Mouse (Mus musculus): ENCODE data around the gene Mas1.

The Mas1 gene

DNA sequence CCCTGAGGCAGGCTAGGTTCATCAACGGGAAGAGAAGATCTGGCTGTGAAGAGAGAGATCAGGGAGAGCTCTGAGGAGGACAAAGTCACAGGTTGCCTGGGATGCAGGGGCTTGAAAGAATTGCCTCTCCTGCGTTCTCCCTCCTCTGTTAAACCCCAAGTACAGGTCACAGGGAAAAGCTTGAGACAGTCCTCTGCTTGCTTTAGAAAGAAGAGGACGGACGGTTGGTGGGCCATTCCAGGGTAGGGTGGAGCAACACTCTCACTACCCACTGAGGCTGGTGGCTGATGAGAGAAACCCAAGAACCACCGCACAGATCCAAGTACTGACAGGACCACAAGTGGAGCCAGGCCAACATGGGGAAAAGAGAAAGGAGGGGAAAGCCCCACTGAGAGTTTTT, 7.8 kb upstream of the Mas1 start, which contains the start of gene Mrgprh:
TSS of gene Mrgprh (plus strand) at position 301 of the 400 bp plus-strand sequence.
- intact Hi-C loops (cut with DNase I) = loop anchor here (5.0 kb wide), 1 partner anchor 122 kb away; no protein-coding TSS in a partner anchor

DNA sequence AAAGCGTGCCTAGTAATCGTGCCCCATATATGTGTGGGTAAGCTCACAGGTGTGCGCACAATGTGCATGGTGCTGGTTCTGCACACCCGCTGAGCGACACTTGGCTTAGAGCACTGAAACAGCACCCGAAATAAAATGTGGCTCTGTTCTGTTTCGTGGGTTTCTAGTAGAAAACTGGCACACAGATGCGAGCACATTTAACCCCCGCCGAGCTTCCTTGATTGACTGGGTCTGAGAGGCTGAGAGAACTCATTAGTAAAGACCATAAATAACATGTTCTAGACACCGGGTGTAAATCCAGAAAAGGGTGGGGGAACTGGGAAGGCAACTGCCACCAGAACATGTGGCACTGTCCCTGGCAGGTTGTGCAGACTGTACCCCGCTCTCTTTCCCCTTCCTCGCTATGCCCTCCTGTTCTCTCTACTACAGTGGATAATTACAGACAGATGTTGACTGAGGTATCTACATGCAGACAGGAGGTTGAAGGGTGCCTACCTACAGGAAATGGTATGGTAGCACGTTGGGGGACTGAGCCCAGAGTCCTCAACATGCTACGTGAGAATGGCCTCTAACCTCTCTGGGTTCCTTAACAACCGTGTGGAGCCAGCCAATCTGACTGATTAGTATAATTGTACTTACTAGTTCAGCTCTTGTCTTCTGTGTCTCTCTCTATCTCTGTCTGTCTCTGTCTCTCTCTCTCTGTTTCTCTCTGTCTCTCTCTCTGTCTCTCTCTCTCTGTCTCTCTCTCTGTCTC, 4.5 kb upstream of the Mas1 start:
- intact Hi-C loops (cut with DNase I) = no loop called here

DNA sequence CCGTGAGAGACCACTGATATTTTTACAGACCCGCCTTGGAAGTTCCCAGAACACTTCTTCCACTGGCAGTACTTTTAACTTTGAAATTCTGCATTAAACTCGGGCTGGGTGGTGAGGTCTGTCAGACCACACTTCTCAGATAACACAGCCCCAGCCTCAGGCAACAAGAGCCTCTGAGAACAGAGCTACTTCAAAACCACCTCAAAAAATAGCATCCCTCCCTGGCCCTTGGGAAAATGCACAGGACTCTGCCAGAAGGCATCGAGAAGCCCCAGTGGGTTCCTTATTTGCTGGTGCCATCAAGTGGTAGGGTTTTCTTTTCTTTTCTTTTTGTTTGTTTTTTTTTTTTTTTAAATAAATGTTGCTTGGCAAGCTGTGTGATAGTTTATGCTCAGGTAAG, 697 bp upstream of the Mas1 start:
- intact Hi-C loops (cut with DNase I) = no loop called here

DNA sequence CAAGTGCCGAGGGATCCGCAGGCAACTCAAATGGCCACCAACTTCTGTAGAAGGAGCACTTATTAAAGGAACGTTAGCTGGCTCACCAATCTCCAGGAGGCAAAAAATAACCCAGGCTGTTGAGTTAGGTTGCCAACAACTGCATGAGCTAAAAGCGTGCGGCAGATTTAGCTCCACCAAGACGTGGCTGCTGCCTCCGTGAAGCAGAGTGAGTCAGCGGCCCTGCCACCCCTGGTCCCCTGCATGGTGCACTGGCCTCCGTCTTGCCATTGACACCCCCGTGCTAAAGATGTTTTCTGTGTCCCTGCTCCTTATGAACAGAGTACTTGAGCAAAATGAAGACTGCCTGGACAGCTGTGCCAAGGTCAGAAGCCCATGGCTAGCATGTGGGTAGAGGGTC, 1.1 kb downstream of the Mas1 start:
- intact Hi-C loops (cut with DNase I) = no loop called here

DNA sequence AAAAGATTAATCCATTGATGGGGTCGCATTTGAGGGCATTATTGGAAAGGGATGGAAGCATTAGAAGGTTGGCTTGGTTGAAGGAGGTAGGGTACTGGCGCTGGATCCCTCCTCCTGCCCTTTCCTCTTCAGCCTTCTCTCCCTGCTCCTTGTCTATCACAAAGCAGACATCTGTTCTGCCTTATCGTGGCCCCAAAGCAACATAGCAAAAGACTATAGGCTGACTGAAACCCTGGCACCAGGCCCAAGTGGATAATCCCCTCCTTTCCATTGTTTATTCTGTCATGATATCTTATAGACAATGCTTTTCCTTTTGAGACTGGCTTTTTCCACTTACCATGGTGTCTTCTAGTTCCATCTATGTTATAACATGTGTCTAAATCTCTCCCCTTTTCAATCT, 2.5 kb downstream of the Mas1 start:
- intact Hi-C loops (cut with DNase I) = no loop called here

DNA sequence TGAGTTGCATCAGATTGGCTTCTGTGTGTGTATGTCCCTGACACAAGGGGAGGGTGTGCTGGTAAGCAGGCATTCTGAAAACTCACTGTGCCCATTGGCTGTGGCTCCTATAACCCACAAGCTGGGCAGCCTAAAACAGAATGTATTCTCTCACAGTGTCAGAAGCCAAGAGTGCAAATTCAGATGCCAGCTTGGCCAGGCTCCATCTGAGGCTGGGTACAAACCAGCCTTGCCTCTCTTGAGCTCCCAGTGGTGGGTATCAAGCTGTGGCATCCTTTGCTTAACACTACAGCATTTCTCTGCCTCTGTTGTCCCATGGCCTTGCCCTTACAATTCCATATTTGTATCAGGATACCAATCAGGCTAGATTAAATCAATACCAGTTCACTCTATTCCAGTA, 3.8 kb downstream of the Mas1 start:
- intact Hi-C loops (cut with DNase I) = no loop called here

DNA sequence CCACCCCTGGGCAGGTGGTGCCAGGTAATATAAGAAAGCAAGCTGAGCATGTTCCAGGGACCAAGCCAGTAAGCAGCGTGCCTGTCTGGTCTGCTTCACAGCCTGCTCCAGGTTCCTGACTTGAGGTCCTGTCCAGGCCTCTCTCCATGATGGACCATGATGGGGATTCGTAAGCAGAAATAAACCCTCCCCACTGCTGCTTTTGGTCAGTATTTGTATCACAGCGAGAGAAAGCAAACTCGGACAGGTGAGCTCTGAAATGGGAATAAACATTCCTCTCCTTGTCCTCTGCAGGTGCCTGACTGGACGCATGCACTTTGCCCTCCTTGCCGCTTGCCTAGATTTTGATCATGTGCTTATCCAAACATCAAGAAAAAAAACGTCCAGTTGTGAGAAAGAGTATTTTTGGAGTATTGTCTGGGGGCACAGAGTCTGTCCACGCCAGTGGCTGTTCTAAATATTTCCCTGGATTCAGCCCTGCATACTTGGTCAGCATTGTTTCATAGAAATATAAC, 8.9 kb downstream of the Mas1 start:
- intact Hi-C loops (cut with DNase I) = no loop called here

DNA sequence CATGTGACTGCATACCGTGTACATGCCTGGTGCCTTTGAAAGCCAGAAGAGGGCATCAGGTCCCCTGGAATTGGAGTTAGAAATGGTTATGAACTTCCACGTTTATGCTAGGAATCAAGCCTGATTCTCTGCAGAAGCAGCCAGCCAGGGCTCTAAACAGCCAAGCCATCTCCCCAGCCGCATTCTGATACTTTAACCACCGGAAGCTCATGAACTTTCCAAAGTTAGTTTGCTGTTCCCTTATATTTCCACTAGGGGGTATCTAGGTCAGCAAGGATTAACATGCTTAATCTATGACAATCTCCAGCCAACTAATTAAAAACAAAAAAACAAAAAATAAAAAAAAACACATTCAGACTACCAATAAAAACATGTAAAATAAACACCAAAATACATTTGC, 9.9 kb downstream of the Mas1 start:
- intact Hi-C loops (cut with DNase I) = no loop called here

DNA sequence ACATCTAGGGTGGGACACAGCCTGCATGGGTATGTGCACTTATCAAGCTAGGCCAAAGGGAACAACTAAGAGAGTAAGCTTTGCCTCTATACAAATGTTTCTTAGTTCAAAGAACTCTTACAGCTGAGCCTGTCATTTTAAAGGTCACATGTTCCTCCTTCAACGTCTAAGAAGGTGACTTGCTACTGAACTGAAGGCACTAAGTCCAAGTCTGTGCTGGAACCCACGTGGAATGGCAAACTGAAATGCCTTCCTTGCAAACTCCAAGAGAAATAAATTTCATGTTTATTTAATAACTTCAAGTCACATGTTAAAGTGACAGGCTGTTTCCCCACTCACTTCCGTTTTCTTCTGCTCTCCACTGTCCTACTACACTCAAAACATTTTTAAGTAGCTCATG, 10.5 kb downstream of the Mas1 start:
- intact Hi-C loops (cut with DNase I) = no loop called here

DNA sequence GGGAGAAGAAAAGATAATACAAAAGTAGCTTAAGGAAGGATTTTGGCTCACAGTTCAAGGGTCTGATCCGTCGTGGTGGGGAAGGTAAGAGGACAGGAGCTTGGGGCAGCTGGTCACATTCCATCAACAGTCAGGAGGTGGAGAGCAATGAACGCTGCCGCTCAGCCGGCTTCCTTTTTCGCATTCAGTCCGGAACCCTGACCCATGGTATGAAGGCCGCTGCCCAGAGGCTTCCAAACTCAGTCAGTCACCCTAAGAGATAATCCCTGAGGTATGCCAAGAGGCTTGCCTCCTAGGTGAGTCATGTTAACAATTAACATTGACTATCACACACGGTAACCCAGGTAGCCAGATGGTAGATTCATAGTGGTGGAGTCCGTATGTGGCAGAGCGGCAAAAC, 13.6 kb downstream of the Mas1 start:
- intact Hi-C loops (cut with DNase I) = no loop called here

DNA sequence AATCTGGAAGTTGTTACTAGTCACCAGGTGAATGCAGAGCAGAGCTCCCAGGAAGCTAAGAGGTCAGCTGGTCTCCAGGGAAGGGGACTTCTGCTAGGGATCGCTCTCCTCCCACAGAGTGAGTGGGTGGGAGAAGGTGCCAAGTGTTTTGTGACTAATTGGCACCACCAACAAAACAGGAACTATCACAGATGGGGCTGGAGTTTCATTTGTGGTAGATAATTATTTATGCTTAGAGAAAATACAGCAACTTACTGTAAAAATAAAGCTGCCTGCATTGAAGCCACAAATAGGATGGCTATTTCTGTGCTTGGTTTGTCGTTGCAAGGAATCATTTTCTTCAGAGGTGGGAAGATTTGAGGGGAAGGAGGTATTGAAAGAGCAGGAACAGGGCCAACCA, 14.1 kb downstream of the Mas1 start:
- intact Hi-C loops (cut with DNase I) = no loop called here

DNA sequence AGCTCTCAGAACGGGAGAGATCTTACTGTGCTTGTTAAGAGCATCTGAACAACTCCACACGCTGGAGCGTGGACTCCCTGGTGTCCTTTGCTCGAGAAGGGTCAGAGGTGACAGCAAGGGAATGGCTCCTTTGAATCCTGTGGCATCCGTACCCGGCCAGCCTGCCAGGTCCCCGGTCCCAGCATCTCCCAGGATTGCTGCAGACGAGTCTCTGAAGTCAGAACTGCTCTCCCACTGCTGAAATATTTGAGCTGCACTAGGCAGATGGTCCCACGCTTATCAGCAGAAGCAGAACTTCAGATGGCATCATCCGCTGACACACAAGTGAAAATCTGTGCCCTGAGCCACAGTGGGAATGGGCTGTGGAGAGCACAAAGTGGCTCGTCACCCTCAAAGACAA, 16.3 kb downstream of the Mas1 start:
- intact Hi-C loops (cut with DNase I) = no loop called here

DNA sequence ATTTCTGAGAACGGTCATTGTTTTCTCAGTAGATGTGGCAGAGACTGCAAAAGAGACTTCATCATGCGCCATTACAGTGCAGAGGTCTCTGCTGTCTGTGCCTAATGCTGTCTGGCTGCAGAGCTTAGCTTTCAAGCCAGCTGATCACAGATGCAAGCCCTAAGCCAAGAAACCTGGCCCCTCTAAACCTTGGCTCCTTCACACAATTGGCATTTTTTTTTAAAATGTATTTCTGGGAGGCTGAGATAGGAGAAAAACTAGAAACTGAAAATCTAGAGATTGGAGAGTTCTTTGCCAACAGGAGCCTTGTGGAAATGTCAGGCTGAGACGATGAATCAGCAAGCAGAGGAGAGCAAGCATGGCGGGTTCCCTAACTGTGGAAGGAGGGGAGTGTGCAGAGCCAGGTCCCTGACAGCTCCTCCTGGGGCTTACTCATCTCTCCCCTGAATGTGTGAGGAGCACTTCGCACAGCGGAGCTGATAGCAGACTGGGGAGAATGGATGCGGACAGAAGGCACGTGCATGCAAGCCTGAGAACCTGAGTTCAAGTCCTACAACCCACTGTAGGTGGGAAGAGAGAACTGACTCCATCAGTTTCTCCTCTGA, 18.1 kb downstream of the Mas1 start:
- intact Hi-C loops (cut with DNase I) = no loop called here

DNA sequence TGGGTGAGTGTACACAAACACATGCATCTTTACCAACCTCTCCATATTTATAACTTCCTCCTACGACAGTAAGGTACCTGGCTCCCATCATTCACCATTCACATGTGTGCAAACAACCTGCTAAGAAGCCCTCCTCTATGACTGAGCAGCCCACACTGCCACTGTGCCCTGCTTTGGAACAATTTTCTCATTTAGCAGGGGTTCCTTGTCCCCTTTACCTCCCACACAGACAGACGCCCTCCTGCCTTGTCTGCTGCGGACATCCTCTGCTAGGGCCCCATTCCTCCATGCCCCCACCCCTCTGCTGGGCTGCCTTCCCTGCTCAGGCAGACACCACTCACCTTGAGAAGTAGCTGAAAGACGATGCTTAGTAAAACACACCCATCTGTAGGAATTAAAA, 20.2 kb downstream of the Mas1 start:
- intact Hi-C loops (cut with DNase I) = no loop called here

DNA sequence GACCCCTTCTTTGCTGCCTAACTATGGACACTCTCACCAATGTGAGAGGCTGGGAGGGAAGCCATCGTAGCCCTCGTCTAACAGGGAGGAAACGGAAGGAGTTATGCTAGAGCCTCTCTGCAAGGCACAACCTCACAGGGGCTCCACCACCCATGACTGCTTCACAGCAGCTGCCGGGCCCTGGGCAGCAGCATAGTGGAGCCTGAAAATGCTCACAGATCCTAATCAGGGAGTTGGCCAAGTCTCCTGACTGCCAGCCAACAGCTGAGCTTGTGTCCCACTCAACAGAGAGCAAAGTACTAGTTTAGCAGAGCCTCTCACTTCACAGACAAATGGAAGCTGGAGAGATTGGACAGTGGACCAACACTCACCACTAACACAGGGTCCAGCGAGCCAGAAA, 21.5 kb downstream of the Mas1 start:
- intact Hi-C loops (cut with DNase I) = no loop called here

DNA sequence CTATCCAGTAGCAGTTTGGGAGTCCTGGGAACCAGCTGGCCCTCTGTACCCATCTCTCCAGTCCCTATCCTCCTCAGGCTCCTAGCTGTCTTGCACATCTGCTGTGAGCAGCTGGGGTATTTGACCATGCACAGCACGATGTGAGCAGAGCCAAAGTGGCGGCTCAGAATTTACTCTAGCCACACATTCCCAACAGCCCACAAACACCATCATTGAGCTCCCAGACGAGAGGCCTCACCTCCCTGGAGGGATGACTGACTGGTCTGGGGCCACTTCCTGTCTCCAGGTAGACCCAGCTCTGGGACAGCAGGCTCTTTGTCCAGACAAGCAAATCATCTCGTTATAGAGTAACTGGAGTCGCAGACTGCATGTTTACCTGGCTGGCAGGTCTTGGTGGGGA, 22.1 kb downstream of the Mas1 start:
- intact Hi-C loops (cut with DNase I) = no loop called here

DNA sequence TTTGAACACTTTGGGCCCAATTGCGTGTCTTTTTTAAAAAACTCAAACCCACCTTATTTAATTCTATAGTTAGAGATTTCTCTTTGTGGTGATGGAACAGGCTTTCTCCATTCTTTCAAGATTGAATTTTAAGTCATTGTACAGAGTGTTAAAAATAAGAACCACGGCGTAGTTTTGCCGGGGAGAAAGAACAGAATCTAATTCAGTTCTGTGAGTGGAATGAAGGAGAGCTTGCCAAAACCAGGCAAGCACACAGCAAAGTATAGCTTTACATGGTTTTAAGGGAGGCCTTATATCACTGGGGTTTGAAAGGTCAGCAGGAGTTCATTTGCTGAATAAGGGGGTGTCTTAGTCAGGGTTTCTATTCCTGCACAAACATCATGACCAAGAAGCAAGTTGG, 23.4 kb downstream of the Mas1 start:
- intact Hi-C loops (cut with DNase I) = no loop called here

DNA sequence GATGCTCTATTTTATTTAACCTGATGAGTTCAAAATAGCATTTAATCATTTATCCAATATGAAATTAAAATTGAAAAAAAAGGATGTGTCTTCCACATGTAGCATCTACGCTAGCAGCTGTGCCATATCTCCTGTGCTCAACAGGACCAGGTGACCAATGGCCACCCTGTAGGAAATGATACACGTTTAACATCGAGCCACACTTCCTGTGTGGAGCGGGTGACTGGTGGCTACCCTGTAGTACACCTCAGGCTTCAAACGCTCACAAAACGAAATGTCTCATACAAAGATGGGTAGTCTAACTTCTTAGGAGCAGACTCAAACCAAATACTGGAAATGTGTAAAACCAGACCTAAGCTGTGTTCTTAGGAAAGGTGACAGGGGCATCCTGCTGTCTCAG, 24.1 kb downstream of the Mas1 start:
- intact Hi-C loops (cut with DNase I) = no loop called here

DNA sequence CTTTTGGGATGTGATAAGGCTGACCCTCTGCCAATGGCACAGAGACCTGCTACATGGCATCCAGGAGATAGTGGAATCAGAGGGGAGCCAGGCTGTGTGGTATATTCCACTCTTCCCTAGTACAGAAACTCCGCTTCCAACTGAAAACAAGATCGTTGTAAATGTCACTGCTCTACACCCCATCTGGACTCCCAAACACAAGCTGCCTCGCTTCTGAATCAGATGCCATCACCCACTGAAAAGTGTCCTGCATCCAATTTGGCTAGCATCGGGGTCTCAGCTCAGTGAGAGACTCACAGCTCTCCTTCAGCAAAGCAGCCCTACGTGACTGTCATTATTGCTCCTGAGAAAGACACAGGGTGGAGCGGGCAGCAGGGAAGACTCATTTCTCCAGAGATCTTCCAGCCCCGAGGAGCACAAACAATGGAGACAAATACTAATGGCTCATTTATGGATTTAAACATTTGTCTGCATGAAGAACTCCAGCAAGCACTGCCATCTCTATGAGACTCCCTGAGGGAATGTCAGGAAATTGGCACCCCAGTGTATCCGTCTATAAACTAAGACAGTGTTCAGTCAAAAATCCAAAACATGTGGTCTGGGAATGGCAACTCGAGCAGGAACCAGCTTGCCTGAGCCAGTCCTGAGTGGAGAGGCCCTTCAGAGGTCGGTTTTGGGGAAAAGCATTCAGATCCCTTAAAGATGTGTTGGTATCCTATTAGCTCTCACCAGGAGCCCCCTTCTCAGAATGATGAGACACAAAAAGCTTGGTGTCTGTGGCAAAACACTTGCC, 28.3 kb downstream of the Mas1 start:
- intact Hi-C loops (cut with DNase I) = no loop called here

DNA sequence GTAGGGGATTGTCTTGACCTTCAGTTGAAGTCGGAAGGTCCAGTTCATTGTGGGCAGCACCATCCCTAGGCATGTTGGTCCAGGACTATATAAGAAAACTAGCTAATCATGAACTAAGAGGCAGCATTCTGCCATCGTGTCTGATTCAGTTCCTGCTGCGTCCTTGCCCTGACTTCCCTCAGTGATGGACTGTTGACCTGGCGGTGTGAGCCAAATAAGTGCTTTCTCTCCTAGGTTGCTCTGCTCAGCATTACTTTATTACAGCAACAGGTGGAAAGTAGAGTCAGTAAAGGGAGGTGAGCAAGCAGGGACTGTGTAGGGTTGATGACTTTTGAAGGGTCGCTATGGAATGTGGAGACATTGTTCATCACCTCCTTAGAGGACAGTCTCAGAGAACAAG, 32.2 kb downstream of the Mas1 start:
- intact Hi-C loops (cut with DNase I) = no loop called here

DNA sequence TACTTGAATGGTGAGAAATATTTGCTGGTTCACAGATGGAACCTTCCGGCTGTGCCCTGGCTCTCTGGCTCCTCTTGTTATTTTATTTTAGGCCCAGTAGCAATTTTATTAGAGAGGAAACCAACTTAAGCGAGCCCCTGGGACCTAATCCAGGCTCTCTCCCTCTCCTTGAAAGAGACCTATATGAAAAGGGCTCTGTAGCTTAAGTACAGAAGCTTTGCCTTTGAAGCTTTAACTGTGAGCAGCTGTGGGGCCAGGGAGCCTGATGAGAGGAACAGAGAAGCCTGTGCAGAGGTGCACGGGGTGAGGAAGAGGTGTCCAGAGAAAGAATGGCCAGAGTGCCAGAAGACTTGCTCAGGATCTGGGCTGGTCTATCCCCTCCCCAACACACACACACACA, 33.1 kb downstream of the Mas1 start:
- intact Hi-C loops (cut with DNase I) = no loop called here

DNA sequence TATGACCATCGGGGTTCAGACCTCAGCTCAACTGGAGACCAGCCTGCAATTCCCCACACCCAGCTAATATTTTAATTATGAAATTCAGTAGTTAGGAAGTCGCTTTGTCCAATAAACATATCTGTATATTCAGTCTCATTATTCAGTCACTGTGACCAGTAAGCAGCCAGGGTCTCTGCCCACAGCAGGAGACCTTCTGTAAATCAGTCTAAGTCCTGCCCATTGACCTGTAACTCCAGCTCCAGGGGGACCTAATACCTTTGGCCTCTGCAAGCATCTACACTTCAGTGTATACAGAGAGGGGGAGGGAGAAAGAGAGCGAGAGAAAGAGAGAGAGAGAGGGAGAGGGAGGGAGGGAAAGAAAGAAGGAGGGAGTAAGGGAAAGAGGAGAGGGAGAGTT, 33.6 kb downstream of the Mas1 start:
- intact Hi-C loops (cut with DNase I) = no loop called here

Data from adrenal gland (tissue).